Mouse (Mus musculus) neural tube, embryonic 15.5 days (tissue): ENCODE measurements around the gene Olfr639. TPM values are rescaled to one million over a fixed set of nuclear protein-coding genes. Genes with fewer than 3 reads are reported as not detected.

Experiments used
- ATAC-seq: fragments of 200-750 bp; cut with Nextera tagmentation; 2 replicates; pipeline ENCODE4 v1.8.0; 2017; ENCODE audit warnings: mild to moderate bottlenecking, moderate TSS enrichment, moderate library complexity; ENCODE audit not compliant: low FRiP score
- H3K27ac ChIP-seq: fragments of 300-500 bp; sonication (generic); replicated peaks from 2 replicates; pipeline ENCODE4 v1.5.1; 2015; ENCODE audit warnings: mild to moderate bottlenecking, inconsistent platforms
- H3K27me3 ChIP-seq: fragments of 300-500 bp; sonication (generic); replicated peaks from 2 replicates; pipeline ENCODE4 v1.6.1; 2015; ENCODE audit warnings: inconsistent platforms
- H3K36me3 ChIP-seq: fragments of 300-500 bp; sonication (generic); 2 replicates; pipeline ENCODE4 v1.6.1; 2015; ENCODE audit warnings: inconsistent platforms
- H3K4me1 ChIP-seq: fragments of 300-500 bp; sonication (generic); 2 replicates; pipeline ENCODE4 v1.6.1; 2015; ENCODE audit warnings: inconsistent platforms
- H3K4me2 ChIP-seq: fragments of 300-500 bp; sonication (generic); 2 replicates; pipeline ENCODE4 v1.6.1; 2015; ENCODE audit warnings: inconsistent platforms, mild to moderate bottlenecking, moderate library complexity
- H3K4me3 ChIP-seq: fragments of 300-500 bp; sonication (generic); replicated peaks from 2 replicates; pipeline ENCODE4 v1.5.1; 2015; ENCODE audit warnings: mild to moderate bottlenecking, inconsistent platforms
- H3K9ac ChIP-seq: fragments of 300-500 bp; sonication (generic); replicated peaks from 2 replicates; pipeline ENCODE4 v1.6.1; 2015; ENCODE audit warnings: mild to moderate bottlenecking, inconsistent platforms
- H3K9me3 ChIP-seq: fragments of 300-500 bp; sonication (generic); replicated peaks from 2 replicates; pipeline ENCODE4 v1.6.1; 2016; ENCODE audit warnings: inconsistent platforms
- WGBS: fragments of 180-500 bp; shearing (Covaris S2); methylation state at CpG from one replicate; pipeline ENCODE4 v1.1.7; 2015; ENCODE audit warnings: mixed read lengths; 5-methylcytosine and 5-hydroxymethylcytosine counted together
- polyA plus RNA-seq: library from polyadenylated mRNA; unstranded; fragments of >200 nt; fragmentation: Nextera tagmentation; extraction: Ambion mirVana; gene quantifications from 2 replicates; pipeline ENCODE4 v1.2.1, GENCODE M21; 2015

Olfr639 gene
- 0.03 TPM in 1 of 2 replicates, not detected in the other for polyA plus RNA-seq

DNA sequence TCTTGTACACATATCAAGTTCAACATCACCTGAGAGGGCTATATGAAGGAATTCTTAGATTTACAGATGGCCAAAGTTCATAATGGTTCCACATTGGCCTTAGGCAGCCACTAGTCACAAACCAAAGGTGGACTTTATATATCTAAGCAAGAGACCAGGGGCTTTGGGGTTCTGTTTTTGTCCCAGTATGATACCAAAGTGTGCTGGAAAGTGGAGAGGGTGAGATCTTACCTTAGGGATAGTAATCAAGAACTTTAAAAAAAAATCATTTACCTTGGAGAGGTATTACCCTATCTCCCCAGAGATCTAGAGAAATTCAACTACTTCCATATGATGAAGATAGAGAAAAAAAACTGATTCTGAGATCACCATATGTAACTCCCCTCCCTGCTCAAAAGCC is at the start of gene Olfr639:
Olfr639 (minus strand) TSS at position 101 of the 400 bp plus-strand sequence.
- Histone ChIP-seq H3K36me3 (no peaks in the 10 kb centered on the region), H3K9me3 (no peaks in the 10 kb centered on the region), H3K27ac (no peak within 1 kb of the TSS), H3K4me3 (no peak within 1 kb of the TSS), H3K4me1 (no peaks in the 10 kb centered on the region), H3K4me2 (no peak within 1 kb of the TSS), H3K27me3 (no peaks in the 10 kb centered on the region), H3K9ac (no peak within 1 kb of the TSS)
- no peak for ATAC-seq

GRCm38 (mm10) chr7:104061345-104061744 is 44.2 kb upstream of the Olfr639 start, which contains the start of gene 4930516K23Rik:
Gene 4930516K23Rik (minus strand): TSS chr7:104061445.
- ATAC-seq = no peak
- Histone ChIP-seq H3K27me3 (no peaks in the 10 kb centered on the region), H3K4me1 (no peaks in the 10 kb centered on the region), H3K36me3 (no peaks in the 10 kb centered on the region), H3K4me2 (no peak within 1 kb of the TSS), H3K4me3 (no peak within 1 kb of the TSS), H3K9ac (no peak within 1 kb of the TSS), H3K9me3 (no peaks in the 10 kb centered on the region), H3K27ac (no peak within 1 kb of the TSS)
- 69% methylated on average over 2 of the region's 2 CpGs for WGBS

GRCm38 (mm10) chr7:104059215-104059614 is 42.1 kb upstream of the Olfr639 start:
- H3K27ac ChIP-seq = no peak overlapping the region
- H3K9me3 ChIP-seq = no peaks in the 10 kb centered on the region
- no peaks in the 10 kb centered on the region for H3K36me3 ChIP-seq
- no peaks in the 10 kb centered on the region for H3K4me1 ChIP-seq
- H3K4me2 ChIP-seq = no peak overlapping the region
- no peak for ATAC-seq
- H3K27me3 ChIP-seq = no peaks in the 10 kb centered on the region
- H3K4me3 ChIP-seq = no peak overlapping the region
- H3K9ac ChIP-seq = no peak overlapping the region
- 91% methylated on average over 1 of the region's 1 CpGs for WGBS

DNA sequence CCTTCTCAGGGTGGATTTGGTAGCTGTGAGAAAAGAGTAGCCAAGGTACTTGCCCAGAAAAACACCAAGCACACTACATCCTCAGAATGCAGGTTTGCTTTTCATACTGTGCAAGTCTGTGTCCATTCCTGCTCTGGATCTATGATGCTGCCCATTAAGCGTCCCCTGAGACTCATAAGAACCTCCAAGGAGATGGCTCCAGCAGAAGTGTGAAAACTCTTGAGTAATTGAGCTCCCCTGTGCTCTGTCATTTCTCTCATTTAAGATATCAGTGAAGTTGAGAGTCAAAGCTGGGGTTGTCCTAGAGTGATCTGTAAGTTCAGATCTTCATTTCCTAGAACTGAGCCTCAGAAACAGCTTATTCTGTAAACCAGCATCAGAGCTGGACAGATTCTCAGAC is 35.5 kb upstream of the Olfr639 start, which contains the start of gene Olfr642:
Olfr642 (minus strand) TSS at position 101 of the 400 bp plus-strand sequence.
- 82% methylated on average over 1 of the region's 1 CpGs for WGBS
- no peak within 1 kb of the TSS for H3K4me3 ChIP-seq
- H3K27me3 ChIP-seq = no peaks in the 10 kb centered on the region
- no peak within 1 kb of the TSS for H3K27ac ChIP-seq
- no peak for ATAC-seq
- no peaks in the 10 kb centered on the region for H3K4me1 ChIP-seq
- H3K36me3 ChIP-seq = no peaks in the 10 kb centered on the region
- H3K4me2 ChIP-seq = no peak within 1 kb of the TSS
- no peak within 1 kb of the TSS for H3K9ac ChIP-seq
- no peaks in the 10 kb centered on the region for H3K9me3 ChIP-seq

DNA sequence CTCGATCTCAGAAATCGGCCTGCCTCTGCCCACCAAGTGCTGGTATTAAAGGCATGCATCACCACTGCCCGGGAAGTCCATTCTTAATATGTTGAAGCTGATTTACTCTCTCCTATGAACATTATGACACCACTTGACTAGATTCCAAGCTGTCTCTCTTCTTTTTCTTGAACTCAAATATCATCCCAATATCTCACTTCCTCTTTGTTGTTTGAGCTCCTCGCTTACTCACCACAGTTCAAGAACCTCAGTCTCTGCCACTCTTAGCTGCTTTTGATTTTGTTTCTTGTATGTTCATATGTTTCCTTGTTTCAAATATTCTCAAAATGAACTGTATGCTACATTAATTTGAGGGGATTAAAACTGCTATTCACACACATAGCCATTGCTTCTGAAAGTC is 33.6 kb upstream of the Olfr639 start:
- no peak for ATAC-seq
- no peak overlapping the region for H3K4me3 ChIP-seq
- H3K9ac ChIP-seq = no peak overlapping the region
- no peaks in the 10 kb centered on the region for H3K4me1 ChIP-seq
- H3K27ac ChIP-seq = no peak overlapping the region
- no peaks in the 10 kb centered on the region for H3K36me3 ChIP-seq
- no peak overlapping the region for H3K4me2 ChIP-seq
- H3K9me3 ChIP-seq = no peaks in the 10 kb centered on the region
- no peaks in the 10 kb centered on the region for H3K27me3 ChIP-seq
- WGBS = 95% methylated on average over 4 of the region's 4 CpGs

DNA sequence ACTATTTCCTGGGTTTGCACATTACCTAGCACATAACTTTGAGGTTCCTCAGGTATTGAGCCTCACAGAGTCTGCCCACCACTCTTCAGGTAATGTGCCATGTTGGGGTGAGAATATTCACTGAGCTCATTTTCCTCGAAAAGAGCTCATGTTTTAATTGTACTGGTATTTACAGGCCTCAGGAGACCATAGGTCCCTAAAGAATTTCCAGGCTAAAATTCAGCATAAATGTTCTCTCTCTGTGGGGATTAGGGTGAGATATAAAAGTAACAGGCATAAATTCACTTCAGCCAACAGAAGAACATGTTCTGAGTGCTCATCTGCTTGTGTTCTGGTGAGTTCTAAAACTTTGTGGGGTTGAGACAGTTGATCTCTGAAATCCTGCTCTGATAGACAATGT is 18.0 kb upstream of the Olfr639 start, which contains the start of gene Olfr641:
Olfr641 (plus strand) TSS at position 301 of the 400 bp plus-strand sequence.
- Histone ChIP-seq H3K4me1 (no peaks in the 10 kb centered on the region), H3K27me3 (no peaks in the 10 kb centered on the region), H3K4me3 (no peak within 1 kb of the TSS), H3K4me2 (no peak within 1 kb of the TSS), H3K9me3 (no peaks in the 10 kb centered on the region), H3K9ac (no peak within 1 kb of the TSS), H3K27ac (no peak within 1 kb of the TSS), H3K36me3 (no peaks in the 10 kb centered on the region)
- WGBS = 78% methylated on average over 1 of the region's 1 CpGs
- ATAC-seq = no peak

GRCm38 (mm10) chr7:104026978-104027377 is 9.9 kb upstream of the Olfr639 start:
- H3K9me3 ChIP-seq = no peaks in the 10 kb centered on the region
- no peak overlapping the region for H3K4me2 ChIP-seq
- no peak for ATAC-seq
- H3K36me3 ChIP-seq = no peaks in the 10 kb centered on the region
- no peak overlapping the region for H3K27ac ChIP-seq
- H3K9ac ChIP-seq = no peak overlapping the region
- H3K27me3 ChIP-seq = no peaks in the 10 kb centered on the region
- 83% methylated on average over 3 of the region's 3 CpGs for WGBS
- H3K4me1 ChIP-seq = no peaks in the 10 kb centered on the region
- H3K4me3 ChIP-seq = no peak overlapping the region

DNA sequence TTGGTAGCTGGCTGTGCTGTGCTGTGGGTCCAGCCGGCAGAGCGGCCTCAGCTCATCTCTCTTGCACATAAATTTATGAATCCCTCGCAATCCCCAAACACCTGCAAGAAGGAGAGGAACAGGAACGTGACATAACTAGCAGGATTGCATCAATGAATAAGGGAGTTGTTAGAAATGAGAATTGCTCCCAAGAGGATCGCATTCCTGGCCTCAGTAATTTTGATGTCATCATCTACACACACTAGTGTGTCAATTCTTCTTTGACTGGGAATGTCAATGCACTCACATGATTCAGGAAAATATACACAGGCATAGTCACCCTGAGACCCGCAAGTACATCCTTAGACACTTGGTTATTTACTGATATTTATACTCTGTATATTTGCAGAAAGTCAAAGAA is 8.4 kb upstream of the Olfr639 start, which contains the start of gene Olfr640:
Olfr640 (minus strand) TSS at position 101 of the 400 bp plus-strand sequence.
- Histone ChIP-seq H3K9me3 (no peaks in the 10 kb centered on the region), H3K27me3 (no peaks in the 10 kb centered on the region), H3K4me2 (no peak within 1 kb of the TSS), H3K36me3 (no peaks in the 10 kb centered on the region), H3K9ac (no peak within 1 kb of the TSS), H3K4me3 (no peak within 1 kb of the TSS), H3K4me1 (no peaks in the 10 kb centered on the region), H3K27ac (no peak within 1 kb of the TSS)
- no peak for ATAC-seq
- WGBS = 77% methylated on average over 6 of the region's 6 CpGs

GRCm38 (mm10) chr7:104021651-104022050 is 4.5 kb upstream of the Olfr639 start:
- H3K4me2 ChIP-seq = no peak overlapping the region
- H3K4me3 ChIP-seq = no peak overlapping the region
- no peaks in the 10 kb centered on the region for H3K4me1 ChIP-seq
- no peaks in the 10 kb centered on the region for H3K36me3 ChIP-seq
- H3K27me3 ChIP-seq = no peaks in the 10 kb centered on the region
- H3K9me3 ChIP-seq = no peaks in the 10 kb centered on the region
- 92% methylated on average over 6 of the region's 6 CpGs for WGBS
- no peak overlapping the region for H3K9ac ChIP-seq
- H3K27ac ChIP-seq = no peak overlapping the region
- no peak for ATAC-seq

GRCm38 (mm10) chr7:104018953-104019352 is 1.9 kb upstream of the Olfr639 start:
- no peaks in the 10 kb centered on the region for H3K27me3 ChIP-seq
- ATAC-seq = no peak
- 94% methylated on average over 1 of the region's 1 CpGs for WGBS
- H3K9me3 ChIP-seq = no peaks in the 10 kb centered on the region
- H3K9ac ChIP-seq = no peak overlapping the region
- no peak overlapping the region for H3K4me2 ChIP-seq
- H3K4me3 ChIP-seq = no peak overlapping the region
- no peak overlapping the region for H3K27ac ChIP-seq
- H3K4me1 ChIP-seq = no peaks in the 10 kb centered on the region
- no peaks in the 10 kb centered on the region for H3K36me3 ChIP-seq

GRCm38 (mm10) chr7:103999124-103999523 is 18.0 kb downstream of the Olfr639 start:
- no peaks in the 10 kb centered on the region for H3K27me3 ChIP-seq
- no peak overlapping the region for H3K9ac ChIP-seq
- no peaks in the 10 kb centered on the region for H3K9me3 ChIP-seq
- no peak overlapping the region for H3K27ac ChIP-seq
- H3K36me3 ChIP-seq = no peaks in the 10 kb centered on the region
- H3K4me1 ChIP-seq = no peaks in the 10 kb centered on the region
- H3K4me2 ChIP-seq = no peak overlapping the region
- no peak overlapping the region for H3K4me3 ChIP-seq
- no peak for ATAC-seq

- Histone ChIP-seq H3K4me1 (no peaks in the 10 kb centered on the region), H3K9me3 (no peaks in the 10 kb centered on the region), H3K4me2 (no peak within 1 kb of the TSS), H3K27ac (no peak within 1 kb of the TSS), H3K4me3 (no peak within 1 kb of the TSS), H3K9ac (no peak within 1 kb of the TSS), H3K27me3 (no peaks in the 10 kb centered on the region), H3K36me3 (no peaks in the 10 kb centered on the region)
- ATAC-seq = no peak
Observed at GRCm38 (mm10) chr7:103998446-103998845, 18.7 kb downstream of the Olfr639 start, which contains the start of gene Olfr638. Gene Olfr638 (plus strand): TSS chr7:103998746.

- H3K9ac ChIP-seq = no peak overlapping the region
- WGBS = 68% methylated on average over 1 of the region's 1 CpGs
- no peaks in the 10 kb centered on the region for H3K27me3 ChIP-seq
- no peak overlapping the region for H3K4me3 ChIP-seq
- no peak for ATAC-seq
- H3K27ac ChIP-seq = no peak overlapping the region
- no peak overlapping the region for H3K4me2 ChIP-seq
- H3K36me3 ChIP-seq = no peaks in the 10 kb centered on the region
- H3K9me3 ChIP-seq = no peaks in the 10 kb centered on the region
- no peaks in the 10 kb centered on the region for H3K4me1 ChIP-seq
Observed at GRCm38 (mm10) chr7:103971782-103972181, 45.3 kb downstream of the Olfr639 start.
